Mouse (Mus musculus) hindlimb bud, embryonic 11.5 days (tissue): ENCODE data around the gene Mbl1.

Source experiments
- DNase-seq: peaks from one replicate; pipeline ENCODE4 v3.0.0-alpha.2; 2012; ENCODE audit warnings: low read depth, low spot score; ENCODE audit errors: extremely low spot score

The Mbl1 gene

GRCm38 (mm10) chr14:41189496-41189895 is 38.2 kb downstream of the Mbl1 start:
- DNase-seq, result no peak

DNA sequence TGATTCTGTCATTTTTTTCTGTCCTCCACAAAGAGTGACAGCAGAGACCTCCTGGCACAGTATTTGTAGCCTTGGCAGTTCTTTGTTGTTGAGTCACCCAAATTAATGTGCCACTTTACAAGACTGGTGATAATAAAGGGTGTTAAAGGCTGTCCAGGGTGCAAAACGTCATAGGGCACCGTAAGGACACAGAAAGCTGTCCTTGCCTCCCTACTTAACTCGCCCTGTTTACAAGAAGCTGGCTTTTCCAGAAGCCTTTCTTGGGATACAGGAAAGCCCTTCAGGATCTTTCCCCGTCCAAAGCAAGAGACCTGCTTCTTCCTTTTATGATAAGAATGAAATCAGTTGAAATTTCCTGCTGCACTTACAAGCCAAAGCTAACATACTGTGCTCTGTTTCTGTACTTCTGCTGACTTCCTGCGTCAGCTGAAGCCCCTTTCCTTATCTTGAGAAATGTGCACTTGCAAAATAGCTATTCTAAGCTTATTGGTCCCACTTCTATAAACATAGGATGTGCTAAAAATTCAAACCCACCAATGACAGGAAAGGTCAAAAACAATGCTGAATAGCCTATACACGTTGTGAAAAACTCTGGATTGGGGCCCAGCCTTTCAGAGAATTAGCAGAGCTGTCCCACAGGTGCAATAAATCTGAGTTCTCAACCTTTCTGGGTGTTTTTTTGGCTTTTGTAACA is 46.9 kb downstream of the Mbl1 start:
- no peak for DNase-seq
